Mouse (Mus musculus) forebrain, embryonic 16.5 days (tissue): ENCODE results near the gene Il17ra. TPM values are rescaled to one million over a fixed set of nuclear protein-coding genes. Genes with fewer than 3 reads are reported as not detected.

Experiments
- ATAC-seq: fragments of 200-750 bp; cut with Nextera tagmentation; 2 replicates; pipeline ENCODE4 v1.8.0; 2017; ENCODE audit warnings: mild to moderate bottlenecking, moderate library complexity
- H3K27ac ChIP-seq: fragments of 300-500 bp; sonication (generic); 2 replicates; pipeline ENCODE4 v1.5.1; 2014; ENCODE audit warnings: low read length, control low read depth
- H3K27me3 ChIP-seq: fragments of 300-500 bp; sonication (generic); replicated peaks from 2 replicates; pipeline ENCODE4 v1.6.1; 2014; ENCODE audit warnings: low read length; ENCODE audit not compliant: control insufficient read depth, insufficient read depth
- H3K36me3 ChIP-seq: fragments of 300-500 bp; sonication (generic); 2 replicates; pipeline ENCODE4 v1.6.1; 2014; ENCODE audit not compliant: control insufficient read depth, insufficient read depth
- H3K4me1 ChIP-seq: fragments of 300-500 bp; sonication (generic); replicated peaks from 2 replicates; pipeline ENCODE4 v1.6.1; 2014; ENCODE audit warnings: low read length; ENCODE audit not compliant: control insufficient read depth, insufficient read depth
- H3K4me2 ChIP-seq: fragments of 300-500 bp; sonication (generic); 2 replicates; pipeline ENCODE4 v1.6.1; 2014; ENCODE audit warnings: mild to moderate bottlenecking, low read length, control low read depth
- H3K4me3 ChIP-seq: fragments of 300-500 bp; sonication (generic); replicated peaks from 2 replicates; pipeline ENCODE4 v1.5.1; 2014; ENCODE audit warnings: mild to moderate bottlenecking, low read length, control low read depth
- H3K9ac ChIP-seq: fragments of 300-500 bp; sonication (generic); replicated peaks from 2 replicates; pipeline ENCODE4 v1.6.1; 2014; ENCODE audit warnings: low read depth, low read length, control low read depth
- H3K9me3 ChIP-seq: fragments of 300-500 bp; sonication (generic); 2 replicates; pipeline ENCODE4 v1.6.1; 2016; ENCODE audit warnings: low read length; ENCODE audit not compliant: control insufficient read depth
- WGBS: fragments of 180-500 bp; shearing (Covaris S2); extraction: QIAGEN DNeasy Blood & Tissue Kit; methylation state at CpG from one replicate; pipeline ENCODE4 v1.1.7; 2014; 5-methylcytosine and 5-hydroxymethylcytosine counted together
- polyA plus RNA-seq: library from polyadenylated mRNA; unstranded; fragments of >200 nt; fragmentation: Nextera tagmentation; extraction: Ambion mirVana; gene quantifications from 2 replicates; pipeline ENCODE4 v1.2.1, GENCODE M21; 2015

Il17ra gene
- polyA plus RNA-seq, 1 experiment from 2014 or later = 4.6 TPM

- 0 out of 2 replicates have a peak, but pooled peaks cover 11% of the 10 kb centered on the region for H3K36me3 ChIP-seq
- no peaks in the 10 kb centered on the region for H3K4me1 ChIP-seq
- no peaks in the 10 kb centered on the region for H3K27me3 ChIP-seq
- WGBS = 95% methylated on average over 6 of the region's 6 CpGs
- no peak overlapping the region for H3K27ac ChIP-seq
- H3K9me3 ChIP-seq = no peaks in the 10 kb centered on the region
- no peak overlapping the region for H3K4me3 ChIP-seq
- H3K4me2 ChIP-seq = no peak overlapping the region
- ATAC-seq = no peak
- H3K9ac ChIP-seq = no peak overlapping the region
Observed at GRCm38 (mm10) chr6:120511212-120511611, 48.2 kb downstream of the Il17ra start.

DNA sequence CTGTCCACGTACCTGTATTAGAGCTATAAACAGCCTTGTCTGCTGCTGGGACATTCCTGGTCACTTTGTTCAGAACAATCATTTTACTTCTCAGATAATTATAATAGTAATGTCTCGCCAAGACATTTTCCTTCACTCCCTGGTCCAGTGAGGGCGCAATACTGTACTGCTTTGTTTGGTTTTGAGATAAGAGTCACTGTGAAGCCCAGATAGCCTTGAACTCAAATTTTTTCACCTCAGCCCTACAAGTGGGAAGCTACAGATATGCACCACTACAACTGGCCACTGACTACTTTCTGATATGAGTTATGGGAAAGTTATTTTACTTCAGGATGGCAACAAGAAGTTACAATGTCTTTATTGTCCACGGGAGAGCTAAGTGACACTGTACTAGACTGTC is 53.4 kb downstream of the Il17ra start:
- ATAC-seq = no peak
- Histone ChIP-seq H3K27ac (no peak overlapping the region), H3K4me3 (no peak overlapping the region), H3K4me1 (no peaks in the 10 kb centered on the region), H3K36me3 (peaks cover 5% of the 10 kb centered on the region; the same call in 1 of the 2 replicates), H3K9me3 (no peaks in the 10 kb centered on the region), H3K9ac (no peak overlapping the region), H3K4me2 (no peak overlapping the region), H3K27me3 (no peaks in the 10 kb centered on the region)
- 91% methylated on average over 4 of the region's 4 CpGs for WGBS

DNA sequence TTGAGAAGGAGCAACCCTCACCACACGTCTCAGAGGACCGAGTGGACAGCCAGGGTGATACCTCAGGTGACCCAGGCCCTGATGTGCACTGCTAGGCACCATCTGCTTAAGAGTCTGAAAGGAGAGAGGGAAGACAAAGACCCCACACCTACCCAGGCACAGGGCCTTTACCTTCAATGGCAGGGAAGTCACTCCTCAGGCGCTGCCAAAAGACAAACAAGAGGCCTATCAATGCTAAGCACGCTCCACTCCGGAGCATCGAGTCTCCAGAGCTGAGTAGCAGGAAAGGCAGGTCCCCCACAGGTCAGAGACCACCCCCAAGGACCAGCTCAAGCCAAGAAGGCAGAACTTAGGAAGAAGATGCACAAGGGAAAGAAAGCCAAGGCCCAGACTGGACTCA is 53.8 kb downstream of the Il17ra start:
- 90% methylated on average over 6 of the region's 6 CpGs for WGBS
- ATAC-seq = no peak

GRCm38 (mm10) chr6:120517311-120517710 is 54.3 kb downstream of the Il17ra start:
- no peak for ATAC-seq
- Histone ChIP-seq H3K4me3 (no peak overlapping the region), H3K36me3 (peaks cover 5% of the 10 kb centered on the region; the same call in 1 of the 2 replicates), H3K4me1 (no peaks in the 10 kb centered on the region), H3K27ac (no peak overlapping the region), H3K4me2 (no peak overlapping the region), H3K9ac (no peak overlapping the region), H3K27me3 (no peaks in the 10 kb centered on the region), H3K9me3 (no peaks in the 10 kb centered on the region)
- 87% methylated on average over 5 of the region's 5 CpGs for WGBS

More for the DNA sequence above, 53.8 kb downstream of the Il17ra start:
- H3K4me3 ChIP-seq = no peak overlapping the region
- H3K4me1 ChIP-seq = no peaks in the 10 kb centered on the region
- H3K36me3 ChIP-seq = peaks cover 5% of the 10 kb centered on the region; the same call in 1 of the 2 replicates
- H3K9me3 ChIP-seq = no peaks in the 10 kb centered on the region
- no peaks in the 10 kb centered on the region for H3K27me3 ChIP-seq
- no peak overlapping the region for H3K27ac ChIP-seq
- H3K9ac ChIP-seq = no peak overlapping the region
- no peak overlapping the region for H3K4me2 ChIP-seq

GRCm38 (mm10) chr6:120519647-120520046 is 56.6 kb downstream of the Il17ra start:
- peaks cover 2% of the 10 kb centered on the region; the same call in 1 of the 2 replicates for H3K36me3 ChIP-seq
- no peaks in the 10 kb centered on the region for H3K4me1 ChIP-seq
- H3K27me3 ChIP-seq = no peaks in the 10 kb centered on the region
- no peak overlapping the region for H3K4me3 ChIP-seq
- H3K4me2 ChIP-seq = no peak overlapping the region
- WGBS = 85% methylated on average over 5 of the region's 5 CpGs
- no peaks in the 10 kb centered on the region for H3K9me3 ChIP-seq
- H3K9ac ChIP-seq = no peak overlapping the region
- H3K27ac ChIP-seq = no peak overlapping the region
- no peak for ATAC-seq

DNA sequence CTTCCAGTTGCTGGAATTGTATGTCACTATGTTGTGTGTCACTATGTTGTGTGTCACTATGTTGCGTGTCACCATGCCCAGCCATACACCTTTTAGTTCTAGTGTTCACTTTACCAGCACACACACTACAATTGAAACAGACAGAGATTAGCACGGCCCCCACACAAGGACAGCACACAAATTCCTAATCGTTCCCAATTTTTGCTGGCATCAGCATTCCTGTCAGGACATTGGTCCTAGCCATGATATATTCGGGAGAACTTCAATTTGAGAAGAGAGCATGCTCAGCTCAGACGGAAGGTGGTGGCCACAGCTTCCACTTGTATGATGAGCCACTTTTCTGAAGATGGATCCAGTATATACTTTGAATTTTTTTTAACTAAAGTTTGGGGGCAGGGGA is 61.7 kb downstream of the Il17ra start:
- Histone ChIP-seq H3K27ac (no peak overlapping the region), H3K27me3 (no peaks in the 10 kb centered on the region), H3K4me1 (peaks cover 9% of the 10 kb centered on the region), H3K9ac (no peak overlapping the region), H3K36me3 (no peaks in the 10 kb centered on the region; the same call in 1 of the 2 replicates), H3K9me3 (no peaks in the 10 kb centered on the region), H3K4me3 (no peak overlapping the region), H3K4me2 (no peak overlapping the region)
- 90% methylated on average over 5 of the region's 5 CpGs for WGBS
- ATAC-seq = no peak

GRCm38 (mm10) chr6:120529123-120529522 is 66.1 kb downstream of the Il17ra start:
- no peak for ATAC-seq
- H3K27me3 ChIP-seq = no peaks in the 10 kb centered on the region
- H3K36me3 ChIP-seq = no peaks in the 10 kb centered on the region
- H3K4me1 ChIP-seq = peaks cover 22% of the 10 kb centered on the region
- H3K4me3 ChIP-seq = no peak overlapping the region
- H3K9ac ChIP-seq = no peak overlapping the region
- no peak overlapping the region for H3K27ac ChIP-seq
- no peaks in the 10 kb centered on the region for H3K9me3 ChIP-seq
- no peak overlapping the region for H3K4me2 ChIP-seq
- 81% methylated on average over 4 of the region's 4 CpGs for WGBS

GRCm38 (mm10) chr6:120531020-120531965 is 68.2 kb downstream of the Il17ra start, which contains the start of gene Hdhd5:
TSS of gene Hdhd5 (minus strand) at chr6:120531319.
- Histone ChIP-seq H3K27ac (peak within 1 kb of the TSS; percentile 54; the same call in 1 of the 2 replicates), H3K9me3 (no peaks in the 10 kb centered on the region), H3K36me3 (no peaks in the 10 kb centered on the region), H3K4me1 (peaks cover 22% of the 10 kb centered on the region), H3K4me2 (peak within 1 kb of the TSS; percentile 62), H3K4me3 (peak within 1 kb of the TSS; percentile 85), H3K9ac (peak within 1 kb of the TSS; percentile 90), H3K27me3 (no peaks in the 10 kb centered on the region)
- under 1% methylated on average over 75 of the region's 75 CpGs for WGBS
- ATAC-seq = peak; percentile 100

DNA sequence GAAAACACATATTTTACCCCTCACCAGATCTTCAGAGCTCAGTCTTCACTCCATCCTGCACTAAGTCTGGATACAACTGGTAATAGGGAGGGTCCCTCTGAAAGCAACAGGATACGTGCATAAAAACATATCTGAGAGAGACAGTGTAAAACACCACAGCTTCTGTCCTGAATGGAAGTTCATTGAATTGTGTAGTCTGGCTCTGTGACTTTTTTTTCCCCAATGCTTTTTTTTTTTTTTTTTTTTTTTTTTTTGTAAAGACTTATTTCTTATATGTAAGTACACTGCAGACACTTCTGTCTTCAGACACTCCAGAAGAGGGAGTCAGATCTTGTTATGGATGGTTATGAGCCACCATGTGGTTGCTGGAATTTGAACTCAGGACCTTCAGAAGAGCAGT is 69.5 kb downstream of the Il17ra start:
- no peak overlapping the region for H3K9ac ChIP-seq
- peaks cover 22% of the 10 kb centered on the region for H3K4me1 ChIP-seq
- no peak overlapping the region for H3K27ac ChIP-seq
- no peak overlapping the region for H3K4me2 ChIP-seq
- ATAC-seq = no peak
- H3K36me3 ChIP-seq = no peaks in the 10 kb centered on the region
- no peaks in the 10 kb centered on the region for H3K9me3 ChIP-seq
- no peaks in the 10 kb centered on the region for H3K27me3 ChIP-seq
- WGBS = 83% methylated on average over 1 of the region's 1 CpGs
- H3K4me3 ChIP-seq = no peak overlapping the region
